ENCODE assay signal across 8 mouse cellular contexts in genomic region chr19:17837471-17837859, GRCm38 (mm10). TPM values are rescaled to one million over a fixed set of nuclear protein-coding genes. Genes with fewer than 3 reads are reported as not detected.
A peak's percentile ranks its signal among the peaks of the same experiment; 100 is the strongest.
DNase-seq lines count a peak whose midpoint lies in the region; ATAC-seq and TF ChIP-seq lines count a peak whose summit lies in the region.

Gene Pcsk5, minus strand, starts transcription at chr19:17837632.

- H3K4me1 ChIP-seq in hindbrain, postnatal 0 days (ENCODE audit: insufficient read depth, low read length) = no peaks in the 10 kb centered on the region; the same call in 1 of the 2 replicates

- H3K27me3 ChIP-seq in hindbrain, postnatal 0 days (ENCODE audit: insufficient read depth, low read length) = no peaks in the 10 kb centered on the region; the same call in 1 of the 2 replicates

- peak; percentile 96 for DNase-seq in adrenal gland, postnatal 10 days
- DNase-seq in embryo, embryonic 11 days = peak; percentile 93
- peak; percentile 88 for DNase-seq in gastrocnemius, postnatal 25 days
- peak; percentile 92 for DNase-seq in hindbrain, postnatal 0 days (ENCODE audit: low spot score)
- peak; percentile 57 for DNase-seq in left cerebral cortex, adult 11 months (ENCODE audit: low spot score)
- DNase-seq in lung, postnatal 10 days = peak; percentile 94
- peak; percentile 78 for DNase-seq in right cerebral cortex, postnatal 14 days
- no peak for DNase-seq in MN1 (ENCODE audit: low spot score)

- H3K36me3 ChIP-seq in hindbrain, postnatal 0 days (ENCODE audit: insufficient read depth, low read length) = no peaks in the 10 kb centered on the region

- H3K9ac ChIP-seq in hindbrain, postnatal 0 days (replicated peaks; ENCODE audit: low read length) = peak within 1 kb of the TSS; percentile 67

- H3K9me3 ChIP-seq in hindbrain, postnatal 0 days (ENCODE audit: low read length) = no peaks in the 10 kb centered on the region

- ATAC-seq in hindbrain, postnatal 0 days = peak; percentile 96

- H3K4me3 ChIP-seq in hindbrain, postnatal 0 days (ENCODE audit: low read length) = peak within 1 kb of the TSS; percentile 75

- TF ChIP-seq CTCF in hindbrain, postnatal 0 days (IDR thresholded peaks at IDR 0.05; ENCODE audit: low read depth) = no peak

- under 1% methylated on average over 29 of the region's 36 CpGs for WGBS in hindbrain, postnatal 0 days

- peak within 1 kb of the TSS; percentile 74; the same call in 1 of the 2 replicates for H3K27ac ChIP-seq in hindbrain, postnatal 0 days

- H3K4me2 ChIP-seq in hindbrain, postnatal 0 days (ENCODE audit: low read depth, low read length) = peak within 1 kb of the TSS; percentile 93

RNA-seq across cellular contexts. Expression of gene Pcsk5, which starts in this region (rescaled TPM):
- 10 to 100 TPM; 73.5 to 78.3 TPM for total RNA-seq in adrenal gland, postnatal 10 days (2021)
- total RNA-seq in gastrocnemius, postnatal 25 days (2021) = 1 to 10 TPM; 4.4 to 4.9 TPM
- 16.2 and 16.7 TPM in 2 replicates for total RNA-seq in hindbrain, postnatal 0 days (2014; rRNA removed)
- polyA plus RNA-seq in hindbrain, postnatal 0 days (2015; fragmentation: Nextera tagmentation; extraction: Ambion mirVana) = 12.4 and 13.7 TPM in 2 replicates
